Mouse (Mus musculus) hindbrain, postnatal 0 days (tissue): Measurements from ENCODE around the gene Stat5a. TPM values are rescaled to one million over a fixed set of nuclear protein-coding genes. Genes with fewer than 3 reads are reported as not detected.
A peak's percentile ranks its signal among the peaks of the same experiment; 100 is the strongest.

Source experiments
- ATAC-seq: fragments of 200-750 bp; cut with Nextera tagmentation; 2 replicates; pipeline ENCODE4 v1.8.0; 2017; ENCODE audit warnings: mild to moderate bottlenecking, moderate TSS enrichment, moderate library complexity
- DNase-seq: peaks from one replicate; pipeline ENCODE4 v3.0.0-alpha.2; 2015; ENCODE audit warnings: low spot score
- H3K27ac ChIP-seq: fragments of 300-500 bp; sonication (generic); 2 replicates; pipeline ENCODE4 v1.5.1; 2014; ENCODE audit warnings: mild to moderate bottlenecking
- H3K27me3 ChIP-seq: fragments of 300-500 bp; sonication (generic); 2 replicates; pipeline ENCODE4 v1.6.1; 2014; ENCODE audit warnings: low read length, mixed read lengths; ENCODE audit not compliant: insufficient read depth
- H3K36me3 ChIP-seq: fragments of 300-500 bp; sonication (generic); 2 replicates; pipeline ENCODE4 v1.6.1; 2014; ENCODE audit warnings: low read length, mixed read lengths; ENCODE audit not compliant: insufficient read depth
- H3K4me1 ChIP-seq: fragments of 300-500 bp; sonication (generic); 2 replicates; pipeline ENCODE4 v1.6.1; 2014; ENCODE audit warnings: antibody characterized with exemption, low read length, mixed read lengths; ENCODE audit not compliant: insufficient read depth
- H3K4me2 ChIP-seq: fragments of 300-500 bp; sonication (generic); 2 replicates; pipeline ENCODE4 v1.6.1; 2014; ENCODE audit warnings: low read depth, mild to moderate bottlenecking, low read length, moderate library complexity, mixed read lengths
- H3K4me3 ChIP-seq: fragments of 300-500 bp; sonication (generic); 2 replicates; pipeline ENCODE4 v1.5.1; 2014; ENCODE audit warnings: low read length
- H3K9ac ChIP-seq: fragments of 300-500 bp; sonication (generic); replicated peaks from 2 replicates; pipeline ENCODE4 v1.6.1; 2014; ENCODE audit warnings: mild to moderate bottlenecking, low read length, moderate library complexity, mixed read lengths
- H3K9me3 ChIP-seq: fragments of 300-500 bp; sonication (generic); 2 replicates; pipeline ENCODE4 v1.6.1; 2016; ENCODE audit warnings: low read length, mixed read lengths
- CTCF ChIP-seq: IDR thresholded peaks from 2 replicates; pipeline ENCODE4 v1.5.1; 2016; ENCODE audit warnings: antibody characterized with exemption, control low read depth, low read depth
- WGBS: fragments of 180-500 bp; shearing (Covaris S2); extraction: QIAGEN DNeasy Blood & Tissue Kit; methylation state at CpG from one replicate; pipeline ENCODE4 v1.1.7; 2014; 5-methylcytosine and 5-hydroxymethylcytosine counted together
- polyA plus RNA-seq: library from polyadenylated mRNA; unstranded; fragments of >200 nt; fragmentation: Nextera tagmentation; extraction: Ambion mirVana; gene quantifications from 2 replicates; pipeline ENCODE4 v1.2.1, GENCODE M21; 2015
- total RNA-seq: library from RNA; depleted of rRNA; stranded (reverse); fragments of >200 nt; gene quantifications from 2 replicates; pipeline ENCODE4 v1.2.3, GENCODE M21; 2014

The Stat5a gene
- total and polyA plus RNA-seq, 2 experiments from 2014 or later, result 2.5 to 5.5 TPM

- TF ChIP-seq CTCF, result no peak
- no peak overlapping the region for H3K9ac ChIP-seq
- DNase-seq, result no peak
- H3K4me2 ChIP-seq, result no peak overlapping the region
- H3K4me1 ChIP-seq, result no peaks in the 10 kb centered on the region
- no peaks in the 10 kb centered on the region for H3K9me3 ChIP-seq
- no peak overlapping the region for H3K27ac ChIP-seq
- 90% methylated on average over 15 of the region's 15 CpGs for WGBS
- no peaks in the 10 kb centered on the region for H3K27me3 ChIP-seq
- H3K4me3 ChIP-seq, result no peak overlapping the region
- no peaks in the 10 kb centered on the region for H3K36me3 ChIP-seq
- no peak for ATAC-seq
These were observed 40.7 kb upstream of the Stat5a start for GRCm38 (mm10) chr11:100818359-100819012.

GRCm38 (mm10) chr11:100819048-100819447 is 40.1 kb upstream of the Stat5a start:
- Histone ChIP-seq H3K4me1 (no peaks in the 10 kb centered on the region), H3K9ac (no peak overlapping the region), H3K4me3 (no peak overlapping the region), H3K9me3 (no peaks in the 10 kb centered on the region), H3K27me3 (no peaks in the 10 kb centered on the region), H3K4me2 (no peak overlapping the region), H3K27ac (no peak overlapping the region), H3K36me3 (no peaks in the 10 kb centered on the region)
- ATAC-seq (no peak), DNase-seq (no peak)
- WGBS, result 80% methylated on average over 8 of the region's 8 CpGs
- TF ChIP-seq CTCF, result no peak

- H3K9ac ChIP-seq, result no peak overlapping the region
- no peaks in the 10 kb centered on the region for H3K36me3 ChIP-seq
- no peak overlapping the region for H3K27ac ChIP-seq
- DNase-seq, result no peak
- no peaks in the 10 kb centered on the region for H3K27me3 ChIP-seq
- H3K9me3 ChIP-seq, result no peaks in the 10 kb centered on the region
- ATAC-seq, result no peak
- WGBS, result 91% methylated on average over 16 of the region's 16 CpGs
- H3K4me1 ChIP-seq, result no peaks in the 10 kb centered on the region
- TF ChIP-seq CTCF, result no peak
- H3K4me3 ChIP-seq, result no peak overlapping the region
- no peak overlapping the region for H3K4me2 ChIP-seq
These were observed 39.5 kb upstream of the Stat5a start for GRCm38 (mm10) chr11:100819626-100820025.

- Histone ChIP-seq H3K27ac (no peak overlapping the region), H3K27me3 (no peaks in the 10 kb centered on the region), H3K4me3 (no peak overlapping the region), H3K36me3 (no peaks in the 10 kb centered on the region), H3K9ac (no peak overlapping the region), H3K9me3 (no peaks in the 10 kb centered on the region), H3K4me2 (no peak overlapping the region), H3K4me1 (no peaks in the 10 kb centered on the region)
- DNase-seq (no peak), ATAC-seq (no peak)
- 80% methylated on average over 8 of the region's 8 CpGs for WGBS
- TF ChIP-seq CTCF, result no peak
These were observed 39.1 kb upstream of the Stat5a start for GRCm38 (mm10) chr11:100820047-100820446.

GRCm38 (mm10) chr11:100821605-100822220 is 37.4 kb upstream of the Stat5a start:
- DNase-seq (no peak), ATAC-seq (no peak)
- Histone ChIP-seq H3K36me3 (no peaks in the 10 kb centered on the region), H3K27me3 (no peaks in the 10 kb centered on the region), H3K9ac (no peak overlapping the region), H3K4me3 (no peak overlapping the region), H3K9me3 (no peaks in the 10 kb centered on the region), H3K27ac (no peak overlapping the region), H3K4me2 (no peak overlapping the region), H3K4me1 (no peaks in the 10 kb centered on the region)
- WGBS, result 90% methylated on average over 13 of the region's 13 CpGs
- TF ChIP-seq CTCF, result no peak

- Histone ChIP-seq H3K9ac (no peak overlapping the region), H3K4me3 (no peak overlapping the region), H3K4me2 (no peak overlapping the region), H3K9me3 (no peaks in the 10 kb centered on the region), H3K36me3 (no peaks in the 10 kb centered on the region), H3K4me1 (no peaks in the 10 kb centered on the region), H3K27ac (peak overlapping the region; percentile 37; the same call in 1 of the 2 replicates), H3K27me3 (no peaks in the 10 kb centered on the region)
- ATAC-seq (no peak), DNase-seq (no peak)
- WGBS, result 73% methylated on average over 12 of the region's 12 CpGs
- no peak for TF ChIP-seq CTCF
These were observed 36.8 kb upstream of the Stat5a start for GRCm38 (mm10) chr11:100822365-100822764.
